Mouse (Mus musculus) megakaryocyte, embryonic 14.5 days (primary cell): ENCODE data around the gene Actr8.

Experiments used
- FLI1 ChIP-seq: IDR thresholded peaks from 2 replicates; pipeline ENCODE4 v1.6.1; 2012; ENCODE audit warnings: low read length, inconsistent platforms, mixed read lengths
- GATA1 ChIP-seq: IDR thresholded peaks from 3 replicates; pipeline ENCODE4 v1.6.1; 2012; ENCODE audit warnings: mixed read lengths, low read length, inconsistent platforms, borderline replicate concordance

- TF ChIP-seq GATA1 (no peak), FLI1 (no peak)
These were observed 31.9 kb downstream of the Actr8 start for GRCm38 (mm10) chr14:30009864-30010560.
